Mouse (Mus musculus): ENCODE measurements at regions not wholly inside any gene's neighbourhood (a gene's known extent, or its start where the extent isn't known, plus 50 kb on each side); places are given as distances from the start of the nearest gene placed in this dataset.

- WGBS, result 31% methylated on average over 7 of the region's 7 CpGs
Observed at GRCm38 (mm10) chr2:160256251-160256650, 77.7 kb downstream of the Gm826 start.

GRCm38 (mm10) chr2:160250228-160250627, 83.7 kb downstream of the Gm826 start:
- H3K36me3 ChIP-seq (ENCODE audit: control insufficient read depth, insufficient read depth, low read length), result no peaks in the 10 kb centered on the region
- WGBS, result 71% methylated on average over 3 of the region's 3 CpGs
- no peaks in the 10 kb centered on the region for H3K27me3 ChIP-seq (ENCODE audit: control insufficient read depth, insufficient read depth, low read length)
- peaks cover 28% of the 10 kb centered on the region for H3K4me1 ChIP-seq (ENCODE audit: control insufficient read depth, insufficient read depth, insufficient read length, low read length)
- no peak overlapping the region for H3K27ac ChIP-seq (ENCODE audit: insufficient read depth, low read depth, low read length)
- H3K4me3 ChIP-seq (ENCODE audit: low read depth, low read length), result no peak overlapping the region
- no peak for TF ChIP-seq POLR2A (IDR thresholded peaks at IDR 0.05; ENCODE audit: low read depth, low read length)
- TF ChIP-seq CTCF (IDR thresholded peaks at IDR 0.05; ENCODE audit: extremely low read depth, insufficient read length, insufficient replicate concordance, low read depth, low read length), result no peak

More at GRCm38 (mm10) chr2:160256251-160256650, 77.7 kb downstream of the Gm826 start:
- H3K27me3 ChIP-seq (ENCODE audit: control insufficient read depth, insufficient read depth, low read length), result no peaks in the 10 kb centered on the region
- H3K27ac ChIP-seq (ENCODE audit: insufficient read depth, low read depth, low read length), result no peak overlapping the region
- TF ChIP-seq CTCF (IDR thresholded peaks at IDR 0.05; ENCODE audit: extremely low read depth, insufficient read length, insufficient replicate concordance, low read depth, low read length), result no peak
- no peak for TF ChIP-seq POLR2A (IDR thresholded peaks at IDR 0.05; ENCODE audit: low read depth, low read length)
- H3K4me3 ChIP-seq (ENCODE audit: low read depth, low read length), result no peak overlapping the region
- no peaks in the 10 kb centered on the region for H3K36me3 ChIP-seq (ENCODE audit: control insufficient read depth, insufficient read depth, low read length)
- peaks cover 2% of the 10 kb centered on the region; the same call in 1 of the 2 replicates for H3K4me1 ChIP-seq (ENCODE audit: control insufficient read depth, insufficient read depth, insufficient read length, low read length)

GRCm38 (mm10) chr2:160249104-160250093, 84.6 kb downstream of the Gm826 start:
- Histone ChIP-seq H3K4me1 (ENCODE audit: control insufficient read depth, insufficient read depth, insufficient read length, low read length) (peaks cover 28% of the 10 kb centered on the region), H3K27me3 (ENCODE audit: control insufficient read depth, insufficient read depth, low read length) (no peaks in the 10 kb centered on the region), H3K4me3 (ENCODE audit: low read depth, low read length) (no peak overlapping the region), H3K27ac (ENCODE audit: insufficient read depth, low read depth, low read length) (no peak overlapping the region), H3K36me3 (ENCODE audit: control insufficient read depth, insufficient read depth, low read length) (no peaks in the 10 kb centered on the region)
- no peak for TF ChIP-seq CTCF (IDR thresholded peaks at IDR 0.05; ENCODE audit: extremely low read depth, insufficient read length, insufficient replicate concordance, low read depth, low read length)
- no peak for TF ChIP-seq POLR2A (IDR thresholded peaks at IDR 0.05; ENCODE audit: low read depth, low read length)
- 73% methylated on average over 9 of the region's 9 CpGs for WGBS

- no peak for TF ChIP-seq CTCF (IDR thresholded peaks at IDR 0.05; ENCODE audit: extremely low read depth, insufficient read length, insufficient replicate concordance, low read depth, low read length)
- no peak for TF ChIP-seq POLR2A (IDR thresholded peaks at IDR 0.05; ENCODE audit: low read depth, low read length)
- Histone ChIP-seq H3K36me3 (ENCODE audit: control insufficient read depth, insufficient read depth, low read length) (no peaks in the 10 kb centered on the region), H3K27ac (ENCODE audit: insufficient read depth, low read depth, low read length) (no peak overlapping the region), H3K27me3 (ENCODE audit: control insufficient read depth, insufficient read depth, low read length) (no peaks in the 10 kb centered on the region), H3K4me3 (ENCODE audit: low read depth, low read length) (no peak overlapping the region), H3K4me1 (ENCODE audit: control insufficient read depth, insufficient read depth, insufficient read length, low read length) (peaks cover 28% of the 10 kb centered on the region)
- WGBS, result 41% methylated on average over 6 of the region's 6 CpGs
Observed at GRCm38 (mm10) chr2:160247286-160247685, 86.7 kb downstream of the Gm826 start.

GRCm38 (mm10) chr2:160246356-160246755, 87.6 kb downstream of the Gm826 start:
- H3K27me3 ChIP-seq (ENCODE audit: control insufficient read depth, insufficient read depth, low read length), result no peaks in the 10 kb centered on the region
- H3K4me1 ChIP-seq (ENCODE audit: control insufficient read depth, insufficient read depth, insufficient read length, low read length), result peaks cover 34% of the 10 kb centered on the region
- WGBS, result 19% methylated on average over 1 of the region's 1 CpGs
- no peaks in the 10 kb centered on the region for H3K36me3 ChIP-seq (ENCODE audit: control insufficient read depth, insufficient read depth, low read length)
- H3K27ac ChIP-seq (ENCODE audit: insufficient read depth, low read depth, low read length), result peak overlapping the region; percentile 74
- no peak overlapping the region for H3K4me3 ChIP-seq (ENCODE audit: low read depth, low read length)
- TF ChIP-seq POLR2A (IDR thresholded peaks at IDR 0.05; ENCODE audit: low read depth, low read length), result no peak
- TF ChIP-seq CTCF (IDR thresholded peaks at IDR 0.05; ENCODE audit: extremely low read depth, insufficient read length, insufficient replicate concordance, low read depth, low read length), result no peak

GRCm38 (mm10) chr2:160244866-160245265, 89.1 kb downstream of the Gm826 start:
- Histone ChIP-seq H3K4me1 (ENCODE audit: control insufficient read depth, insufficient read depth, insufficient read length, low read length) (peaks cover 36% of the 10 kb centered on the region), H3K4me3 (ENCODE audit: low read depth, low read length) (no peak overlapping the region), H3K27ac (ENCODE audit: insufficient read depth, low read depth, low read length) (no peak overlapping the region), H3K36me3 (ENCODE audit: control insufficient read depth, insufficient read depth, low read length) (no peaks in the 10 kb centered on the region), H3K27me3 (ENCODE audit: control insufficient read depth, insufficient read depth, low read length) (no peaks in the 10 kb centered on the region)
- 79% methylated on average over 7 of the region's 7 CpGs for WGBS
- TF ChIP-seq CTCF (IDR thresholded peaks at IDR 0.05; ENCODE audit: extremely low read depth, insufficient read length, insufficient replicate concordance, low read depth, low read length) (no peak), POLR2A (IDR thresholded peaks at IDR 0.05; ENCODE audit: low read depth, low read length) (no peak)
